Mouse (Mus musculus) megakaryocyte, embryonic 14.5 days (primary cell): Measurements from ENCODE around the gene Rad23b.

ENCODE experiments used
- FLI1 ChIP-seq: IDR thresholded peaks from 2 replicates; pipeline ENCODE4 v1.6.1; 2012; ENCODE audit warnings: low read length, inconsistent platforms, mixed read lengths
- GATA1 ChIP-seq: IDR thresholded peaks from 3 replicates; pipeline ENCODE4 v1.6.1; 2012; ENCODE audit warnings: mixed read lengths, low read length, inconsistent platforms, borderline replicate concordance

- TF ChIP-seq FLI1 (no peak), GATA1 (no peak)
These were observed 20.1 kb upstream of the Rad23b start for GRCm38 (mm10) chr4:55329621-55330346.
